Mouse (Mus musculus) kidney, adult 18-20 months (tissue): ENCODE data around the gene Scfd2.

ENCODE experiments used
- DNase-seq: peaks from one replicate; pipeline ENCODE4 v3.0.0; 2021

The Scfd2 gene

GRCm38 (mm10) chr5:74164547-74164946, 367.0 kb downstream of the Scfd2 start:
- no peak for DNase-seq

DNA sequence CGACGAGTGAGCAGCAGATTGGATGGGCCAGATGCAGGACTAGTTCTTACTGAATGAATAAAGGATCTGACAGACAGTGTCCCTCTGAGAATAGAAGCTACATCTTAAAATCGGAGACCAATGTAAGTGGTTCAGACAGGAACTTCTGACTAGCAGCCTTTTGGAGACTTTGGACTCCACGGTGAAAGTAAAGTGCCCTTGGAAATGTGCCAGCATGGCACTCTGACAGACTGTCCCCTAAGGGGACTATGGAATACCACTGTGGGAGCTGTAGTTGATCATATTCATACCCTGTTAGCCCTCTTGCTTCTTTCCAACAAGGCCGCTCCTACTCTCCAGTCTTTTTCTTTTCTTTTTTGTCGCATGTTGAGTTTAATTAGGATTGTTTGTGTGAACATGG, 368.4 kb downstream of the Scfd2 start:
- peak; percentile 31 for DNase-seq

GRCm38 (mm10) chr5:74162013-74162412, 369.5 kb downstream of the Scfd2 start:
- DNase-seq: no peak

DNA sequence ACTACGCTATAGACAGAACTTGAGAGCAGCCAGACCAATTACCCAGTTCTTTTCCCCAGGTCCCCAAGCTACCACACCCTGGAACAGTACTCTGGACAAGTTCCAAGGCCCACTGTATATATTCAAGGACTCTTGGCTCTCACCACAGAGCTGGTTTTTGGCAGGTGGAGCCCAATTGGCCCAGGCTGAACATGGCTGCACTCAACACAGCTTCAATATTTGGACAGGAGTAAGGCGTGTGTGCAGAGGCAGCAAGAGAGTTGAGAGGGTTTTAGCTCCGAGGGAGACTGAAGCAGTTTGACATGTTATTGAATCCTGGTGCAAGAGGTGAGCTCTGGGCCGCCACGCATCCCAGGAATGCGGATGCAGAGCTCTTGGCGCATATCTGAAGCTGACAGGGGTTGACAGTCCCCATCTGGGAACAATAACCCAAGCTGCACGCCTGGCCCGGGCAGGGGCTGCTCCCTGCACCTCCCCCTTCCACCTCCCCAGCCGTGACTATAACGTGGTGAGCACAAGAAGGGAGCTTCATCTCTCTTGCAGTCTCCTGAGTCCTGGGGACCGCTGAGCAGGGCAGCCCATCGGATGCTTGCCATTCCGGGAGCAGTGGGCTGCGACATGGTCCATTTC, 370.1 kb downstream of the Scfd2 start:
- peak; percentile 50 for DNase-seq

DNA sequence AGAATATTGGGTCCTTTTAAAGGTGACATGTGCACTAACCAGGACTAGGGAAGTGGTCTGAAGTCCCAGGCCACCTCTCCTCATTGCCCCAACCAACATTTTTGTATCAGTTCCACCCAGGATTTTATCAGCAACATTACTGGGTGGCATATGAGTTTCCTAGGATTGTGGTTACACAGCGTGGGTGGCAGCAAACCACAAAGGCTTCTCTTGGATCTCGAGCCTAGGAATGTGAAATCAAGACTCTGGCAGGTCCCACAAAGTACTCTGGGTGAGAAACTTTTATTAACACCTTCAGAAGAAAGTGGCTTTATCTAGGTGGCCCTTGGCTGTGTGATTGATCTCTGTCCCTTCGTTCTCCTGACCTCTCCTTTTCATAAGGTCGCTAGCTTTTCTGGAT, 371.2 kb downstream of the Scfd2 start:
- no peak for DNase-seq

- DNase-seq: no peak
Observed at GRCm38 (mm10) chr5:74159906-74160305, 371.7 kb downstream of the Scfd2 start.

GRCm38 (mm10) chr5:74158929-74159632, 372.5 kb downstream of the Scfd2 start:
- no peak for DNase-seq

GRCm38 (mm10) chr5:74155860-74156351, 375.7 kb downstream of the Scfd2 start:
- DNase-seq: no peak
